ENCODE assay signal across 8 mouse cellular contexts in the genomic region with DNA sequence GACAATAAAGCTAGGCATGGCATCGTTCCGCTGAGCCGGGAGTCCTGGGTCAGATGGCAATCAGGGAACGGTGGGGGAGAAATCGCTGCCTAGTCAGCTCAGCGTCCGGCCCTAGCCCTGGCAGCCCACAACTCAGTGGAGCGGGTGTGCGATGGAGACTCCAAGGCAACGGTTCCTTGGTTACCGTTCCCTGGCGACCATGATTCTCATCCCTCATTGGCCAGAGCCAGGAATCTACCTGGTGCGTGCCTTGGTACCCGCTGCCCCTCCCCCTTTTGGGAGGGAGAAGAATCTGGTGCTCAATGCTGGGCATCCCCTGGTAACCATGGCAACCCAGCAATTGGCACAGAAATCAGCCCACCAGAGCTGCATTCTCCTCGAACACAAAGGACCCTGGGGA. TPM values are rescaled to one million over a fixed set of nuclear protein-coding genes. Genes with fewer than 3 reads are reported as not detected.
DNase-seq lines count a peak whose midpoint lies in the region; ATAC-seq and TF ChIP-seq lines count a peak whose summit lies in the region.

No protein-coding gene starts in this region.

- no peaks in the 10 kb centered on the region for H3K9me3 ChIP-seq in kidney, embryonic 16.5 days (ENCODE audit: low read length)
- no peaks in the 10 kb centered on the region for H3K9me3 ChIP-seq in forebrain, embryonic 13.5 days (replicated peaks)
- H3K9me3 ChIP-seq in midbrain, embryonic 16.5 days (replicated peaks; ENCODE audit: control insufficient read depth, low read length, poor library complexity, severe bottlenecking), result no peaks in the 10 kb centered on the region

- TF ChIP-seq CTCF in kidney, adult 2 months (conservative IDR thresholded peaks at IDR 0.05; ENCODE audit: insufficient read depth, insufficient read length, low read depth, low read length), result no peak

- TF ChIP-seq POLR2A in kidney, adult 2 months (IDR thresholded peaks at IDR 0.05; ENCODE audit: low read depth, low read length), result no peak

- peaks cover 43% of the 10 kb centered on the region for H3K4me1 ChIP-seq in kidney, embryonic 16.5 days (ENCODE audit: insufficient read depth, low read length)
- H3K4me1 ChIP-seq in forebrain, embryonic 13.5 days, result peaks cover 56% of the 10 kb centered on the region
- peaks cover 40% of the 10 kb centered on the region for H3K4me1 ChIP-seq in midbrain, embryonic 16.5 days (ENCODE audit: control insufficient read depth, insufficient read depth, low read length)
- no peaks in the 10 kb centered on the region for H3K4me1 ChIP-seq in kidney, adult 2 months (ENCODE audit: control insufficient read depth, insufficient read depth, low read length)

- H3K4me2 ChIP-seq in kidney, embryonic 16.5 days (replicated peaks; ENCODE audit: low read depth, low read length), result 0 out of 2 replicates have a peak overlapping the region, but pooled peaks have one; percentile 8
- peak overlapping the region; percentile 98 for H3K4me2 ChIP-seq in forebrain, embryonic 13.5 days
- peak overlapping the region; percentile 99 for H3K4me2 ChIP-seq in midbrain, embryonic 16.5 days (ENCODE audit: low read length)

- H3K4me3 ChIP-seq in kidney, embryonic 16.5 days (ENCODE audit: low read length), result no peak overlapping the region
- H3K4me3 ChIP-seq in forebrain, embryonic 13.5 days, result peak overlapping the region; percentile 99
- H3K4me3 ChIP-seq in midbrain, embryonic 16.5 days (ENCODE audit: low read depth, low read length), result peak overlapping the region; percentile 83
- no peak overlapping the region for H3K4me3 ChIP-seq in kidney, adult 2 months (ENCODE audit: insufficient read depth, low read depth, low read length)

- no peak for DNase-seq in kidney, adult 18-20 months
- DNase-seq in layer of hippocampus, adult 9-10 months (ENCODE audit: low spot score), result peak; percentile 72
- DNase-seq in adrenal gland, postnatal 10 days, result no peak
- DNase-seq in cerebellum, adult 8-10 months, result no peak
- DNase-seq in kidney, adult 2 months, result no peak

- H3K27ac ChIP-seq in kidney, embryonic 16.5 days (ENCODE audit: low read length), result peak overlapping the region; percentile 59; the same call in 1 of the 2 replicates
- peak overlapping the region; percentile 99 for H3K27ac ChIP-seq in forebrain, embryonic 13.5 days
- peak overlapping the region; percentile 100 for H3K27ac ChIP-seq in midbrain, embryonic 16.5 days (ENCODE audit: low read length)
- no peak overlapping the region for H3K27ac ChIP-seq in kidney, adult 2 months (ENCODE audit: insufficient read depth, low read depth, low read length)

- H3K27me3 ChIP-seq in kidney, embryonic 16.5 days (ENCODE audit: insufficient read depth, low read length), result no peaks in the 10 kb centered on the region
- no peaks in the 10 kb centered on the region for H3K27me3 ChIP-seq in forebrain, embryonic 13.5 days
- H3K27me3 ChIP-seq in midbrain, embryonic 16.5 days (ENCODE audit: control insufficient read depth, insufficient read depth, low read depth, low read length), result no peaks in the 10 kb centered on the region
- H3K27me3 ChIP-seq in kidney, adult 2 months (replicated peaks; ENCODE audit: control insufficient read depth, insufficient read depth, low read length), result 0 out of 2 replicates have a peak, but pooled peaks cover 1% of the 10 kb centered on the region

- WGBS in kidney, embryonic 16.5 days, result 32% methylated on average over 15 of the region's 15 CpGs
- 4% methylated on average over 15 of the region's 15 CpGs for WGBS in forebrain, embryonic 13.5 days
- under 1% methylated on average over 15 of the region's 15 CpGs for WGBS in midbrain, embryonic 16.5 days
- 34% methylated on average over 15 of the region's 15 CpGs for WGBS in kidney, adult 2 months

- no peak overlapping the region for H3K9ac ChIP-seq in kidney, embryonic 16.5 days (replicated peaks; ENCODE audit: low read length)
- H3K9ac ChIP-seq in forebrain, embryonic 13.5 days, result peak overlapping the region; percentile 100
- peak overlapping the region; percentile 100 for H3K9ac ChIP-seq in midbrain, embryonic 16.5 days (ENCODE audit: low read depth, low read length)

- no peak for ATAC-seq in kidney, embryonic 16.5 days (ENCODE audit: low FRiP score, low TSS enrichment)
- ATAC-seq in forebrain, embryonic 13.5 days, result peak; percentile 84
- ATAC-seq in midbrain, embryonic 16.5 days, result peak; percentile 87

- H3K36me3 ChIP-seq in kidney, embryonic 16.5 days (ENCODE audit: insufficient read depth, low read length), result peaks cover 38% of the 10 kb centered on the region
- H3K36me3 ChIP-seq in forebrain, embryonic 13.5 days (ENCODE audit: poor library complexity, severe bottlenecking), result peaks cover 52% of the 10 kb centered on the region
- H3K36me3 ChIP-seq in midbrain, embryonic 16.5 days (ENCODE audit: control insufficient read depth, insufficient read depth, low read length), result peaks cover 30% of the 10 kb centered on the region
- H3K36me3 ChIP-seq in kidney, adult 2 months (ENCODE audit: control insufficient read depth, insufficient read depth, low read length), result no peaks in the 10 kb centered on the region

RNA-seq across cellular contexts. Expression of a gene that starts 4.3 kb away (rescaled TPM):
- 177 and 194 TPM in 2 replicates for polyA plus RNA-seq in kidney, embryonic 16.5 days (2015; fragmentation: Nextera tagmentation; extraction: Ambion mirVana)
- polyA plus RNA-seq in forebrain, embryonic 13.5 days (2015; fragmentation: Nextera tagmentation; extraction: Ambion mirVana), result 639 and 641 TPM in 2 replicates
- 617 and 675 TPM in 2 replicates for polyA plus RNA-seq in midbrain, embryonic 16.5 days (2015; fragmentation: Nextera tagmentation; extraction: Ambion mirVana)
- total RNA-seq in adrenal gland, postnatal 10 days (2021), result 10 to 100 TPM; 32.1 to 41.6 TPM
- 16.9 and 21.0 TPM in 2 replicates for polyA plus RNA-seq in kidney, adult 2 months (2012; rRNA removed)

RNA-seq across cellular contexts. Expression of a gene that starts 19.5 kb away (rescaled TPM):
- polyA plus RNA-seq in kidney, embryonic 16.5 days (2015; fragmentation: Nextera tagmentation; extraction: Ambion mirVana), result 0.37 and 0.59 TPM in 2 replicates
- 1.6 and 2.2 TPM in 2 replicates for polyA plus RNA-seq in forebrain, embryonic 13.5 days (2015; fragmentation: Nextera tagmentation; extraction: Ambion mirVana)
- 5.0 and 5.6 TPM in 2 replicates for polyA plus RNA-seq in midbrain, embryonic 16.5 days (2015; fragmentation: Nextera tagmentation; extraction: Ambion mirVana)
- 1 to 10 TPM; 3.7 to 4.2 TPM for total RNA-seq in adrenal gland, postnatal 10 days (2021)
- 0.64 and 0.81 TPM in 2 replicates for polyA plus RNA-seq in kidney, adult 2 months (2012; rRNA removed)

RNA-seq across cellular contexts. Expression of a gene that starts 29.9 kb away (rescaled TPM):
- 162 and 169 TPM in 2 replicates for polyA plus RNA-seq in kidney, embryonic 16.5 days (2015; fragmentation: Nextera tagmentation; extraction: Ambion mirVana)
- polyA plus RNA-seq in forebrain, embryonic 13.5 days (2015; fragmentation: Nextera tagmentation; extraction: Ambion mirVana), result 152 and 157 TPM in 2 replicates
- 156 and 158 TPM in 2 replicates for polyA plus RNA-seq in midbrain, embryonic 16.5 days (2015; fragmentation: Nextera tagmentation; extraction: Ambion mirVana)
- 10 to 100 TPM; 31.6 to 39.4 TPM for total RNA-seq in adrenal gland, postnatal 10 days (2021)
- polyA plus RNA-seq in kidney, adult 2 months (2012; rRNA removed), result 22.8 and 23.5 TPM in 2 replicates

RNA-seq across cellular contexts. Expression of a gene that starts 38.7 kb away (rescaled TPM):
- 17.4 and 25.6 TPM in 2 replicates for polyA plus RNA-seq in kidney, embryonic 16.5 days (2015; fragmentation: Nextera tagmentation; extraction: Ambion mirVana)
- polyA plus RNA-seq in forebrain, embryonic 13.5 days (2015; fragmentation: Nextera tagmentation; extraction: Ambion mirVana), result 24.9 and 26.9 TPM in 2 replicates
- 28.3 and 31.8 TPM in 2 replicates for polyA plus RNA-seq in midbrain, embryonic 16.5 days (2015; fragmentation: Nextera tagmentation; extraction: Ambion mirVana)
- 10 to 100 TPM; 40.2 to 47.0 TPM for total RNA-seq in adrenal gland, postnatal 10 days (2021)
- 23.4 and 27.4 TPM in 2 replicates for polyA plus RNA-seq in kidney, adult 2 months (2012; rRNA removed)

RNA-seq across cellular contexts. Expression of a gene that starts 45.5 kb away (rescaled TPM):
- 2.5 TPM in 2 replicates for polyA plus RNA-seq in kidney, embryonic 16.5 days (2015; fragmentation: Nextera tagmentation; extraction: Ambion mirVana)
- 2.1 and 3.7 TPM in 2 replicates for polyA plus RNA-seq in forebrain, embryonic 13.5 days (2015; fragmentation: Nextera tagmentation; extraction: Ambion mirVana)
- 5.1 and 5.6 TPM in 2 replicates for polyA plus RNA-seq in midbrain, embryonic 16.5 days (2015; fragmentation: Nextera tagmentation; extraction: Ambion mirVana)
- total RNA-seq in adrenal gland, postnatal 10 days (2021), result 1 to 10 TPM; 5.0 to 5.1 TPM
- polyA plus RNA-seq in kidney, adult 2 months (2012; rRNA removed), result 4.7 and 7.7 TPM in 2 replicates

Comparison
In these comparisons a context has a peak if more than half of its experiments do, and no peak if none do; other contexts are left out.
1. H3K4me2 ChIP-seq: peak in every context shown above with its lines; median percentile 99 in midbrain, embryonic 16.5 days; 98 in forebrain, embryonic 13.5 days; 8 in kidney, embryonic 16.5 days.
2. H3K4me3 ChIP-seq: peak in forebrain, embryonic 13.5 days (single experiment) and midbrain, embryonic 16.5 days (single experiment); none in kidney, embryonic 16.5 days (single experiment) and kidney, adult 2 months (single experiment).